Mouse (Mus musculus) MEL (cell line): ENCODE measurements around the gene Rnf182. TPM values are rescaled to one million over a fixed set of nuclear protein-coding genes. Genes with fewer than 3 reads are reported as not detected.

ENCODE experiments used
- DNase-seq: peaks from one replicate; pipeline ENCODE4 v3.0.0; 2011; ENCODE audit warnings: low read depth, low spot score
- H3K27ac ChIP-seq: 2 replicates; pipeline ENCODE4 v1.5.1; 2012; ENCODE audit warnings: low read depth, mild to moderate bottlenecking, control low read depth, low read length, moderate library complexity; ENCODE audit not compliant: control insufficient read depth
- H3K27me3 ChIP-seq, 2 experiments: fragments of 150-350 bp in 1 of 2; sonication (generic) in 1 of 2; 2 replicates each; pipeline ENCODE4 v1.6.1; 2012; ENCODE audit warnings: low read length in 2 of 2, mild to moderate bottlenecking in 2 of 2, improper control_type of control experiment in 1 of 2, moderate library complexity in 1 of 2; ENCODE audit not compliant: insufficient read depth in 2 of 2, control insufficient read depth in 1 of 2
- H3K36me3 ChIP-seq, 2 experiments: 2 replicates each; pipeline ENCODE4 v1.6.1; 2012 to 2014; ENCODE audit warnings: low read length in 2 of 2, improper control_type of control experiment in 1 of 2, inconsistent platforms in 1 of 2, mild to moderate bottlenecking in 1 of 2; ENCODE audit not compliant: insufficient read depth in 2 of 2, control insufficient read depth in 1 of 2
- H3K4me1 ChIP-seq, 2 experiments: fragments of 150-350 bp in 1 of 2; sonication (generic) in 1 of 2; 2 replicates each; pipeline ENCODE4 v1.6.1; 2012; ENCODE audit warnings: low read length in 2 of 2, improper control_type of control experiment in 1 of 2, mild to moderate bottlenecking in 1 of 2; ENCODE audit not compliant: insufficient read depth in 2 of 2, control insufficient read depth in 1 of 2
- H3K4me3 ChIP-seq, 2 experiments: fragments of 150-350 bp in 1 of 2; sonication (generic) in 1 of 2; 2 replicates each; pipeline ENCODE4 v1.5.1; 2012; ENCODE audit warnings: low read depth in 2 of 2, low read length in 2 of 2, mild to moderate bottlenecking in 2 of 2, moderate library complexity in 2 of 2, control low read depth in 1 of 2, improper control_type of control experiment in 1 of 2; ENCODE audit not compliant: control insufficient read depth in 1 of 2, insufficient read depth in 1 of 2
- H3K79me2 ChIP-seq: 2 replicates; pipeline ENCODE4 v1.6.1; 2012; ENCODE audit warnings: mild to moderate bottlenecking, low read length, moderate library complexity; ENCODE audit not compliant: control insufficient read depth, poor library complexity, insufficient read depth
- H3K9ac ChIP-seq: 2 replicates; pipeline ENCODE4 v1.6.1; 2012; ENCODE audit warnings: low read depth, mild to moderate bottlenecking, control low read depth, low read length, moderate library complexity; ENCODE audit not compliant: control insufficient read depth, poor library complexity, severe bottlenecking
- H3K9me3 ChIP-seq: fragments of 150-350 bp; sonication (generic); replicated peaks from 2 replicates; pipeline ENCODE4 v1.6.1; 2012; ENCODE audit warnings: mild to moderate bottlenecking, low read length, improper control_type of control experiment, moderate library complexity; ENCODE audit not compliant: insufficient read depth
- BHLHE40 ChIP-seq: IDR thresholded peaks from 2 replicates; pipeline ENCODE4 v1.6.1; 2012; ENCODE audit warnings: low read depth, mild to moderate bottlenecking, inconsistent platforms, low read length, improper control_type of control experiment, borderline replicate concordance
- CHD1 ChIP-seq: IDR thresholded peaks from 2 replicates; pipeline ENCODE4 v1.6.1; 2012; ENCODE audit warnings: low read depth, mild to moderate bottlenecking, inconsistent platforms, low read length, improper control_type of control experiment
- CHD2 ChIP-seq: IDR thresholded peaks from 2 replicates; pipeline ENCODE4 v1.6.1; 2011; ENCODE audit warnings: low read length, improper control_type of control experiment
- ELF1 ChIP-seq: IDR thresholded peaks from 2 replicates; pipeline ENCODE4 v1.6.1; 2014; ENCODE audit warnings: low read depth, mild to moderate bottlenecking, inconsistent platforms, low read length, improper control_type of control experiment, moderate library complexity
- EP300 ChIP-seq, 2 experiments: IDR thresholded peaks; 2 replicates each; pipeline ENCODE4 v1.6.1; 2011; ENCODE audit warnings: improper control_type of control experiment in 2 of 2, low read length in 2 of 2, low read depth in 1 of 2, mild to moderate bottlenecking in 1 of 2
- GABPA ChIP-seq: IDR thresholded peaks from 2 replicates; pipeline ENCODE4 v1.6.1; 2012; ENCODE audit warnings: low read depth, mild to moderate bottlenecking, inconsistent platforms, low read length, improper control_type of control experiment, moderate library complexity
- GATA1 ChIP-seq: IDR thresholded peaks from 2 replicates; pipeline ENCODE4 v1.6.1; 2011; ENCODE audit warnings: low read depth, low read length, improper control_type of control experiment
- HCFC1 ChIP-seq: IDR thresholded peaks from 2 replicates; pipeline ENCODE4 v1.6.1; 2012; ENCODE audit warnings: low read depth, mild to moderate bottlenecking, inconsistent platforms, low read length, improper control_type of control experiment, moderate library complexity
- JUND ChIP-seq: IDR thresholded peaks from 2 replicates; pipeline ENCODE4 v1.6.1; 2011; ENCODE audit warnings: low read depth, mild to moderate bottlenecking, improper control_type of control experiment, low read length
- MAZ ChIP-seq: IDR thresholded peaks from 2 replicates; pipeline ENCODE4 v1.6.1; 2012; ENCODE audit warnings: low read depth, mild to moderate bottlenecking, inconsistent platforms, low read length, improper control_type of control experiment
- MEF2A ChIP-seq: IDR thresholded peaks from 2 replicates; pipeline ENCODE4 v1.6.1; 2014; ENCODE audit warnings: low read depth, mild to moderate bottlenecking, inconsistent platforms, low read length, improper control_type of control experiment; ENCODE audit not compliant: poor library complexity, insufficient replicate concordance, severe bottlenecking; ENCODE audit errors: extremely low read depth
- MXI1 ChIP-seq: IDR thresholded peaks from 2 replicates; pipeline ENCODE4 v1.6.1; 2011; ENCODE audit warnings: mild to moderate bottlenecking, low read depth, low read length, improper control_type of control experiment
- MYC ChIP-seq: IDR thresholded peaks from 2 replicates; pipeline ENCODE4 v1.6.1; 2011; ENCODE audit warnings: low read depth, mild to moderate bottlenecking, low read length, improper control_type of control experiment, moderate library complexity
- NRF1 ChIP-seq: IDR thresholded peaks from 2 replicates; pipeline ENCODE4 v1.6.1; 2014; ENCODE audit warnings: low read depth, mild to moderate bottlenecking, inconsistent platforms, low read length, improper control_type of control experiment, moderate library complexity; ENCODE audit not compliant: poor library complexity, insufficient read depth, severe bottlenecking
- POLR2A ChIP-seq, 2 experiments: IDR thresholded peaks; 2 replicates each; pipeline ENCODE4 v1.6.1; 2011 to 2012; ENCODE audit warnings: low read length in 2 of 2, mild to moderate bottlenecking in 2 of 2, control low read depth in 1 of 2, improper control_type of control experiment in 1 of 2, low read depth in 1 of 2, moderate library complexity in 1 of 2; ENCODE audit not compliant: control insufficient read depth in 1 of 2, insufficient read depth in 1 of 2, poor library complexity in 1 of 2
- POLR2AphosphoS5 ChIP-seq: IDR thresholded peaks from 2 replicates; pipeline ENCODE4 v1.6.1; 2012; ENCODE audit warnings: low read depth, borderline replicate concordance, mild to moderate bottlenecking, inconsistent platforms, low read length, moderate library complexity, mixed read lengths
- TAL1 ChIP-seq: IDR thresholded peaks from 2 replicates; pipeline ENCODE4 v1.6.1; 2012; ENCODE audit warnings: mild to moderate bottlenecking, inconsistent platforms, low read length, moderate library complexity, mixed read lengths
- TCF12 ChIP-seq: IDR thresholded peaks from 2 replicates; pipeline ENCODE4 v1.6.1; 2014; ENCODE audit warnings: low read depth, mild to moderate bottlenecking, inconsistent platforms, low read length, improper control_type of control experiment, moderate library complexity
- UBTF ChIP-seq: IDR thresholded peaks from 2 replicates; pipeline ENCODE4 v1.6.1; 2012; ENCODE audit warnings: low read depth, mild to moderate bottlenecking, inconsistent platforms, low read length, improper control_type of control experiment, moderate library complexity, borderline replicate concordance; ENCODE audit not compliant: insufficient read depth
- USF1 ChIP-seq: IDR thresholded peaks from 2 replicates; pipeline ENCODE4 v1.6.1; 2014; ENCODE audit warnings: low read depth, mild to moderate bottlenecking, inconsistent platforms, low read length, improper control_type of control experiment, moderate library complexity
- USF2 ChIP-seq, 2 experiments: IDR thresholded peaks; 2 replicates each; pipeline ENCODE4 v1.6.1; 2011 to 2012; ENCODE audit warnings: improper control_type of control experiment in 2 of 2, low read length in 2 of 2, borderline replicate concordance in 1 of 2, inconsistent platforms in 1 of 2, low read depth in 1 of 2, mild to moderate bottlenecking in 1 of 2; ENCODE audit not compliant: insufficient read depth in 1 of 2
- ZMIZ1 ChIP-seq: IDR thresholded peaks from 2 replicates; pipeline ENCODE4 v1.6.1; 2012; ENCODE audit warnings: low read depth, mild to moderate bottlenecking, inconsistent platforms, low read length, improper control_type of control experiment, moderate library complexity
- ZNF384 ChIP-seq: IDR thresholded peaks from 2 replicates; pipeline ENCODE4 v1.6.1; 2012; ENCODE audit warnings: low read depth, mild to moderate bottlenecking, inconsistent platforms, low read length, improper control_type of control experiment
- polyA plus RNA-seq, 2 experiments: library from polyadenylated mRNA; stranded (reverse) in 1 of 2; unstranded in 1 of 2; fragments of >175 nt in 1 of 2; fragments of >200 nt in 1 of 2; gene quantifications; 2 replicates each; pipeline versions ENCODE4 v1.2.1 to v1.2.4; 2012; ENCODE audit warnings: low replicate concordance in 2 of 2, low read depth in 1 of 2; ENCODE audit not compliant: insufficient read length in 2 of 2, insufficient read depth in 1 of 2, missing spikeins in 1 of 2
- total RNA-seq: library from RNA; depleted of rRNA; stranded (reverse); fragments of 300-350 nt; gene quantifications from 2 replicates; pipeline ENCODE4 v1.2.3, GENCODE M21; 2012

The Rnf182 gene
- total and polyA plus RNA-seq, 3 experiments = 0.04 TPM; not detected in 2

- Histone ChIP-seq H3K4me1 (no peaks in the 10 kb centered on the region), H3K79me2 (no peaks in the 10 kb centered on the region), H3K27ac (no peak overlapping the region), H3K27me3 (no peaks in the 10 kb centered on the region; a peak in 1 of 4 replicates), H3K4me3 (no peak overlapping the region), H3K9me3 (no peaks in the 10 kb centered on the region), H3K9ac (no peak overlapping the region), H3K36me3 (no peaks in the 10 kb centered on the region)
- no peak for DNase-seq
- TF ChIP-seq HCFC1 = no peak
- no peak for TF ChIP-seq ZNF384
Measured at GRCm38 (mm10) chr13:43608854-43609253, 6.7 kb upstream of the Rnf182 start.

- no peaks in the 10 kb centered on the region for H3K4me1 ChIP-seq
- no peak overlapping the region for H3K4me3 ChIP-seq
- TF ChIP-seq GABPA = no peak
- no peak for TF ChIP-seq MYC
- TF ChIP-seq MEF2A = no peak
- TF ChIP-seq EP300 (IDR thresholded peaks at IDR 0.05; ENCODE audit: low read depth in 1 of 2, low read length in 2 of 2) = no peak
- TF ChIP-seq ZMIZ1 = no peak
- no peak for TF ChIP-seq HCFC1
- TF ChIP-seq TAL1 = no peak
- no peak overlapping the region for H3K27ac ChIP-seq
- no peak overlapping the region for H3K9ac ChIP-seq
- no peaks in the 10 kb centered on the region for H3K27me3 ChIP-seq
- H3K9me3 ChIP-seq = no peaks in the 10 kb centered on the region
- H3K36me3 ChIP-seq = no peaks in the 10 kb centered on the region
- H3K79me2 ChIP-seq = no peaks in the 10 kb centered on the region
- DNase-seq = no peak
Measured at GRCm38 (mm10) chr13:43612040-43612439, 3.5 kb upstream of the Rnf182 start.

GRCm38 (mm10) chr13:43614667-43615066, 843 bp upstream of the Rnf182 start:
- Histone ChIP-seq H3K27ac (no peak overlapping the region), H3K9me3 (no peaks in the 10 kb centered on the region), H3K79me2 (no peaks in the 10 kb centered on the region), H3K9ac (no peak overlapping the region), H3K27me3 (no peaks in the 10 kb centered on the region; a peak in 1 of 4 replicates), H3K4me1 (no peaks in the 10 kb centered on the region), H3K4me3 (no peak overlapping the region), H3K36me3 (no peaks in the 10 kb centered on the region)
- TF ChIP-seq MEF2A (no peak), USF2 (IDR thresholded peaks at IDR 0.05; ENCODE audit: borderline replicate concordance in 1 of 2, insufficient read depth in 1 of 2, low read depth in 1 of 2, low read length in 2 of 2) (no peak), MXI1 (no peak), NRF1 (no peak), CHD2 (no peak), EP300 (IDR thresholded peaks at IDR 0.05; ENCODE audit: low read depth in 1 of 2, low read length in 2 of 2) (no peak), POLR2AphosphoS5 (no peak), CHD1 (no peak), HCFC1 (no peak), TCF12 (no peak), TAL1 (no peak), POLR2A (IDR thresholded peaks at IDR 0.05; ENCODE audit: control insufficient read depth in 1 of 2, insufficient read depth in 1 of 2, low read depth in 1 of 2, low read length in 2 of 2, poor library complexity in 1 of 2) (no peak), UBTF (no peak), USF1 (no peak), MAZ (no peak), GATA1 (no peak), JUND (no peak), BHLHE40 (no peak), ELF1 (no peak), ZNF384 (no peak)
- DNase-seq = no peak
